Mouse (Mus musculus) midbrain, embryonic 14.5 days (tissue): ENCODE measurements around the gene Tmem259. TPM values are rescaled to one million over a fixed set of nuclear protein-coding genes. Genes with fewer than 3 reads are reported as not detected.

Experiments
- ATAC-seq: fragments of 200-750 bp; cut with Nextera tagmentation; 2 replicates; pipeline ENCODE4 v1.8.0; 2017; ENCODE audit warnings: moderate number of reproducible peaks, moderate library complexity; ENCODE audit not compliant: low FRiP score, low TSS enrichment
- DNase-seq: peaks from one replicate; pipeline ENCODE4 v3.0.0-alpha.2; 2015
- H3K27ac ChIP-seq: fragments of 300-500 bp; sonication (generic); replicated peaks from 2 replicates; pipeline ENCODE4 v1.5.1; 2014; ENCODE audit warnings: mild to moderate bottlenecking, low read depth, low read length, moderate library complexity
- H3K27me3 ChIP-seq: fragments of 300-500 bp; sonication (generic); 2 replicates; pipeline ENCODE4 v1.6.1; 2014; ENCODE audit warnings: low read length, control low read depth, mixed read lengths; ENCODE audit not compliant: control insufficient read depth, insufficient read depth
- H3K36me3 ChIP-seq: fragments of 300-500 bp; sonication (generic); 2 replicates; pipeline ENCODE4 v1.6.1; 2014; ENCODE audit warnings: low read length, control low read depth; ENCODE audit not compliant: control insufficient read depth, insufficient read depth
- H3K4me1 ChIP-seq: fragments of 300-500 bp; sonication (generic); 2 replicates; pipeline ENCODE4 v1.6.1; 2014; ENCODE audit warnings: mild to moderate bottlenecking, antibody characterized with exemption, low read length, control low read depth; ENCODE audit not compliant: control insufficient read depth, insufficient read depth
- H3K4me2 ChIP-seq: fragments of 300-500 bp; sonication (generic); 2 replicates; pipeline ENCODE4 v1.6.1; 2014; ENCODE audit warnings: mild to moderate bottlenecking, low read length, moderate library complexity
- H3K4me3 ChIP-seq: fragments of 300-500 bp; sonication (generic); replicated peaks from 2 replicates; pipeline ENCODE4 v1.5.1; 2014; ENCODE audit warnings: low read depth, low read length
- H3K9ac ChIP-seq: fragments of 300-500 bp; sonication (generic); replicated peaks from 2 replicates; pipeline ENCODE4 v1.6.1; 2014; ENCODE audit warnings: mild to moderate bottlenecking, low read length, moderate library complexity
- H3K9me3 ChIP-seq: fragments of 300-500 bp; sonication (generic); 2 replicates; pipeline ENCODE4 v1.6.1; 2016; ENCODE audit warnings: low read length, control low read depth, mixed read lengths; ENCODE audit not compliant: control insufficient read depth
- WGBS: fragments of 180-500 bp; shearing (Covaris S2); extraction: QIAGEN DNeasy Blood & Tissue Kit; methylation state at CpG from one replicate; pipeline ENCODE4 v1.1.7; 2014; 5-methylcytosine and 5-hydroxymethylcytosine counted together
- polyA plus RNA-seq: library from polyadenylated mRNA; unstranded; fragments of >200 nt; fragmentation: Nextera tagmentation; extraction: Ambion mirVana; gene quantifications from 2 replicates; pipeline ENCODE4 v1.2.1, GENCODE M21; 2014

Tmem259 gene
- polyA plus RNA-seq, 1 experiment from 2014 or later, result 20.7 TPM

DNA sequence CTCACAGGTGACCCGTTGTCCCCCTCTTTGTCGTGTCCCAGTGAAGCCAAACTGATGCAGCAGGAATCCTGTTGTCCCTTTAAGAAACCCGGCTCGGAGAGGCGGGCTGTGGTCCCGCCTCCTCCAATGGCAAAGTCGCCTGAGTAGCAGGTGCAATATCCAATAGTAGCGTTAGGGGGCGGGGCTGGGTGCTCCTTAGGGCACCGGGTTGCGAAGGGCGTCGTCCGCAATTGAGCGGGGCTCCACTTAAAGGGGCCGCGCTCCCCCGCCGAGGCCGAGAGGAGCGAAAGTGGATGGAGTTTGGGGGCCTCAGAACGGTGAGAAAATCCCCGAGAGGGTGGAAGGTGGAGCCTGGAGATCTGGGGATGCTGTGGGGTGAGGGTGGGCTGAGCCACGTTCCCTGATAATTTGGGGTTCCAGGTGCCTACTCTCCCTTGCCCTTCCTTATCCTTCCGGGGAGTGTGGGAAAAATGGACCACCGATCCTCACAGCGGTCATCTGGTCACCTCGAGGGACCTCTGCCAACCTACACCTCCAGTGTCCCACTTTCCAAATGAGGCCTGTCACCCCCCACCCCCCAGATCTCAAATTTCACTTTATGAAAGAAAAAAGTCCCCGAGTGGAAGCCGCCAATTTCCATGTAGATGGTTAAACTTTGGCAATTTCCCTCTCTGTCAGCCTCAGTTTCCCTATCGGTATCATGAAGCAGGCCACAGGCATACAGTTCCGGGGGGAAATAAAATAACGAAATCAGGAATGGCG, 12.3 kb upstream of the Tmem259 start, which contains the start of gene Abca7:
Abca7 (plus strand) TSS at position 223 of the 762 bp plus-strand sequence.
- under 1% methylated on average over 34 of the region's 34 CpGs for WGBS
- peak within 1 kb of the TSS; percentile 39 for H3K4me3 ChIP-seq
- peak within 1 kb of the TSS; percentile 61 for H3K27ac ChIP-seq
- no peaks in the 10 kb centered on the region for H3K36me3 ChIP-seq
- peaks cover 13% of the 10 kb centered on the region; the same call in 1 of the 2 replicates for H3K27me3 ChIP-seq
- H3K9ac ChIP-seq, result peak within 1 kb of the TSS; percentile 47
- peak within 1 kb of the TSS; percentile 71 for H3K4me2 ChIP-seq
- peak; percentile 89 for ATAC-seq
- H3K4me1 ChIP-seq, result peaks cover 12% of the 10 kb centered on the region
- peaks cover 3% of the 10 kb centered on the region; the same call in 1 of the 2 replicates for H3K9me3 ChIP-seq
- DNase-seq, result peak; percentile 99

DNA sequence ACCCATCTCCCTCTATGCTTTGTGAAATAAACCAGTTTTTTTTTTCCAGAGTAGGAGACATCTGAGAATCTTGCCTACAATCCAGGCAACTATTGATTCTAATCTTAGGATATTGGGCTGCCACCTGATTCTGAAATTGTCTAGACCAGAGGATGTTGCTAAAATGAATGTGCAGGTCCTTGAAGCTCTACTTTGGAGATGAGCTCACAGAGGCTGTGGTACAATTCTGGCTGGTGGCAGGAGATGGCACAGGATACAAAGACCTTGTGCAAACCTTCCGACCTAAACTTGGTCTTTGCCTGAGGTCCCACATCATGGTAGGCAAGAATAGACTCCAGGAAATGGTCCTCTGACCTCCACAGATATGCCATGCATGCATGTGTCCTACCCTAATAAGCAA, 11.5 kb upstream of the Tmem259 start:
- WGBS, result 83% methylated on average over 1 of the region's 1 CpGs
- H3K4me1 ChIP-seq, result peaks cover 12% of the 10 kb centered on the region

DNA sequence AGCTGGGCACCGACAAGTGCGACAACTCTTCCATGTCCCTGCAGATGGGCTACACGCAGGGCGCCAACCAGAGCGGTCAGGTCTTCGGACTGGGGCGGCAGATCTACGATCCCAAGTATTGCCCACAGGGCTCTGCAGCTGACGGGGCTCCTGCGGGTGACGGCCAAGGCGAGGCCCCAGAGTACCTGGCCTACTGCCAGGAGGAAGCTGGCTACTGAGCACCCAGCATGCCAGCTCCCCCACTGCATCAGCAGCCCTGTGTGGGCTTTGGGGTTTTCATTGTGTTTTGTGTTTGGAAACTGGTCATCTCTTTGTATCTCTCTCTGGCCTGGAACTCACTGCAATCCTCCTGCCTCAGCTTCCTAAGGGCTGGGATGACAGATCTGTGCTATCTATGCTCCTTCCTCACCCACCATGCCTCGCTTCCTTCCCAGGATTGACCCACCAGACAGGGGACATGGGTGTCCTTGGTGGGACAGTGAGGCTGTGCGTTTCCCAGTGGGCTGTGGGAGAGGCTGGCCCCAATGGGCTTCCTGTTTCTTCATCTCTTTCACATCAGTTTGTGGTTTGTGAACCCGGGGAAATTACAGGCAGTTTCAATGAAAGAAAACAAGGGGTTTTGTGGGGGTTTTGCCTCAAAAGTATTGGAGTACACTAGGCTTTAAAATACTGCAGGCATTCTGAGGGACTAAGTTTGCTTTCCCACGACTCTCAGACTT, 10.4 kb upstream of the Tmem259 start:
- H3K4me3 ChIP-seq, result no peak overlapping the region
- 86% methylated on average over 16 of the region's 16 CpGs for WGBS
- peaks cover 3% of the 10 kb centered on the region; the same call in 1 of the 2 replicates for H3K9me3 ChIP-seq
- peaks cover 20% of the 10 kb centered on the region for H3K27me3 ChIP-seq
- no peak overlapping the region for H3K27ac ChIP-seq
- H3K9ac ChIP-seq, result no peak overlapping the region
- H3K4me2 ChIP-seq, result no peak overlapping the region
- no peak for ATAC-seq
- peaks cover 12% of the 10 kb centered on the region for H3K4me1 ChIP-seq
- no peak for DNase-seq
- no peaks in the 10 kb centered on the region for H3K36me3 ChIP-seq

More for the DNA sequence above, 11.5 kb upstream of the Tmem259 start:
- Histone ChIP-seq H3K36me3 (no peaks in the 10 kb centered on the region), H3K4me2 (peak overlapping the region; percentile 16; the same call in 1 of the 2 replicates), H3K9me3 (peaks cover 3% of the 10 kb centered on the region; the same call in 1 of the 2 replicates), H3K4me3 (no peak overlapping the region), H3K27me3 (peaks cover 17% of the 10 kb centered on the region), H3K27ac (peak overlapping the region; percentile 8; the same call in 1 of the 2 replicates), H3K9ac (no peak overlapping the region)
- DNase-seq, result no peak
- no peak for ATAC-seq

DNA sequence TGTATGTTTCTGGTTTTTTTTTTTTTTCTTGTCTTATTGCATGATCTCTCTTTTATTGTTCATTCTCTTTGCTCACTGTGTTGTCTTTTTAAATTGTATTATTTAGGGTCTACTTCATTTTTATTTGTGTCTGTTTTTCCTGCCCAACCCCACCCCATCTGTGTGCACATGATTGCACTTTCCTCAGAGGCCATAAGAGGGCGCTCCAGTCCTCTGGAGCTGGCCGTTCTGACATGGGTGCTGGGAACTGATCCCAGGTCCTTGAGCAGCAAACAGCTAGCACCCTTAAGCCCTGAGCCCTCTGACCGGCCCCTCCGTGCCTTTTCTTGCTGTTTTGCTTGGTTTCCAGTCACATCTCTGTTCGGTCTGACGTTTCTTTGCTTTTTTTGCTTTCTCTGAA, 7.4 kb upstream of the Tmem259 start:
- DNase-seq (no peak), ATAC-seq (no peak)
- H3K4me2 ChIP-seq, result no peak overlapping the region
- H3K4me1 ChIP-seq, result no peaks in the 10 kb centered on the region; the same call in 1 of the 2 replicates
- peaks cover 38% of the 10 kb centered on the region for H3K27me3 ChIP-seq
- H3K9ac ChIP-seq, result no peak overlapping the region
- no peaks in the 10 kb centered on the region for H3K36me3 ChIP-seq
- H3K9me3 ChIP-seq, result peaks cover 3% of the 10 kb centered on the region; the same call in 1 of the 2 replicates
- no peak overlapping the region for H3K27ac ChIP-seq
- 85% methylated on average over 6 of the region's 6 CpGs for WGBS
- no peak overlapping the region for H3K4me3 ChIP-seq

DNA sequence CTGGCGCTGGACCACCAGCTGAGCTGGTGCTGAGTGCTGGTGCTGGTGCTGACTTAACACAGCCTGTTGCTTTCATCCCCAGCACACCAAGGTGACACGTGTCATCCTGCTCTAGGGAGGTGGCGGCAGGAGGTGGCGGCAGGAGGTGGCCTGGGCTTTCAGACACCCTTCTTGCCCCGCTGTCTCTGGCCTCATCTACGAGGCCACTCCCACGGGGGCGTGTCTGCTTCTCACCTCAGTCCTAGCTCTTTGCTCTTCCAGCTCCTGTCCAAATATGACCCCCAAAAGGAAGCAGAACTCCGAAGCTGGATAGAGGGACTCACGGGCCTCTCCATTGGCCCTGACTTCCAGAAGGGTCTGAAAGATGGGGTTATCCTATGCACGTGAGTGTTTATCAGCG, 7.0 kb upstream of the Tmem259 start:
- H3K9me3 ChIP-seq, result peaks cover 3% of the 10 kb centered on the region; the same call in 1 of the 2 replicates
- H3K4me2 ChIP-seq, result no peak overlapping the region
- DNase-seq (no peak), ATAC-seq (no peak)
- H3K9ac ChIP-seq, result no peak overlapping the region
- H3K36me3 ChIP-seq, result no peaks in the 10 kb centered on the region
- no peak overlapping the region for H3K4me3 ChIP-seq
- WGBS, result 54% methylated on average over 12 of the region's 12 CpGs
- peaks cover 3% of the 10 kb centered on the region; the same call in 1 of the 2 replicates for H3K4me1 ChIP-seq
- H3K27ac ChIP-seq, result no peak overlapping the region
- H3K27me3 ChIP-seq, result peaks cover 38% of the 10 kb centered on the region

DNA sequence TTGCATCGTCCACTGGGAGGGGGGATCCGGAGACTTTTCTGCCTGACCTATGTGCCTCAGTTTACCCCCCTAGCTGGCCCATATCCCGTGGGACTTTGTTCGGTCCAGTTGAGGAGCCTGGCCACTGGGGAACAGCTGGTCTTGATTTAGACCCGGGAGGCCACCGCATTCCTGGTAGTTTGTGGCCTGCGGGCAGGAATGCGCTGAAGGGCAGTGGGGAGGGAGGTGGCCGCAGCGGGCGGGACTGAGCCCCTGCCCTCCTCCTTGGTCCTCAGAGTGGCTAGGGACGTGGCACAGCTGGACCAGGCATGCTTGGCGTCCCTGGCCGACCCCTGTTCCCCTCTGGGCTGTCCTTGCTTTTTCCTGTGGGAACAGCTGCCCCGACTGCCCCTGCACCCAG, 5.7 kb upstream of the Tmem259 start:
- Histone ChIP-seq H3K27ac (no peak overlapping the region), H3K4me1 (peaks cover 5% of the 10 kb centered on the region; the same call in 1 of the 2 replicates), H3K36me3 (no peaks in the 10 kb centered on the region), H3K9ac (no peak overlapping the region), H3K9me3 (peaks cover 3% of the 10 kb centered on the region; the same call in 1 of the 2 replicates), H3K4me2 (no peak overlapping the region), H3K4me3 (no peak overlapping the region), H3K27me3 (peaks cover 38% of the 10 kb centered on the region)
- 16% methylated on average over 14 of the region's 15 CpGs for WGBS
- no peak for DNase-seq
- ATAC-seq, result no peak

DNA sequence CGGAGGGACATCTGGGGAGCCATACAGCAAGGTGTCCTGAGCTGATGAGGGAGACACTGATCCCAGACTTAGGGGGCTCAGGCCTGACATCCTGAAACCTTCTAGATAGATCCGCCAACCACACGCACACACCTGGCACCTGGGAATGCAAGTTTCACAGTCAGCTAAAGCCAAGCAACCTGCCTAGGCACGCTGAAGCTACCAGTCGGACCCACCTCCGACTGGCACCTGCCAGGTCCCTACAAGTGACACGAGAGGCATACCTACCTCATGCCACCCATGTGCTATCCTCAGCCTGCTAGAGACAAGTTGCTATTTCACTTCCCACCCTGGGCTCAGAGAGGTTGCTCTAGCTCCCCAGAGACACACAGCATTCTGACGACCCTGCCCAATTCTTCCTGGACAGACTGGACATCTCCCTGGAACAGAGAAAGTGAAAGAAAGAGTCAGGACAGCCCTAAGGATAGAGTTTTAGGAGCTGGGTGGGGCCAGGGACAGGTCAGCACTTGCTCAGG, 5.2 kb upstream of the Tmem259 start:
- peaks cover 3% of the 10 kb centered on the region; the same call in 1 of the 2 replicates for H3K9me3 ChIP-seq
- no peak overlapping the region for H3K27ac ChIP-seq
- ATAC-seq (no peak), DNase-seq (no peak)
- H3K4me2 ChIP-seq, result peak overlapping the region; percentile 46
- H3K9ac ChIP-seq, result no peak overlapping the region
- peaks cover 38% of the 10 kb centered on the region for H3K27me3 ChIP-seq
- H3K4me3 ChIP-seq, result peak overlapping the region; percentile 32
- H3K4me1 ChIP-seq, result peaks cover 5% of the 10 kb centered on the region; the same call in 1 of the 2 replicates
- 39% methylated on average over 8 of the region's 8 CpGs for WGBS
- H3K36me3 ChIP-seq, result no peaks in the 10 kb centered on the region

DNA sequence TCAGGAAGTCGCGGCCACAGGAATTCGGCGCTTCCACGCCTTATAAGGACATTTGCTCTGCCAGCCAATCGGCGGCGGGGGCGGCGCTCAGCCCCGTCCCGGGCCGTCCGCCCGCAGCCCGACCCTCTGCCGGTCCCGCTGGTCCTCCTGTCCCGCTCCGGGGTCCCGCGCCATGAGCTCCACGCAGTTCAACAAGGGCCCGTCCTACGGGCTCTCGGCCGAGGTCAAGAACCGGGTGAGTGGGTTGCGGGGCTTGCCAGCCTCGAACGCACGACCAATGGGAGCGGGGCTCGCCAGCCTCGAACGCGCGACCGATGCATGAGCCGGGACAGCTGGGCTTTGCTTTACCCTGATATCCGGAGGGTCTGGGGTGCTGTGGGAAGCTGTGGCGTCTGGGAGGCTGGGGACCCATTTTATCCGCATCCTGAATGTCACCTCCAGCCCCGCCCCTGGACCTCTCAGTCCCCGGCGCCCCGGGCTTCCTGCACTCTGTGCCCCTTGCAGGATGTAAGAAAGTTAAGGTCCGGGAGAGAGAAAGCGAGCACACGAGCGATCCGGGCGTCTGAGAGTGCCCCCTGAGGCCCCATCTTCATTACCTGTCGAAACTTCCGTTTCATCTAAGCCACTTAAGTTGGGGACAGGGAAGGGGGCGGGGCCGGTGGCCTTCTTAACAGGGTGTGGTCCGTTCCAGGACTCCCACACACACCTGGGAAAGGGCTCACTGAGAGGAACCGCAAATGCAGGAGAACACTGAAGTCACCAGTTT, 4.6 kb upstream of the Tmem259 start, which contains the start of gene Cnn2:
Cnn2 (plus strand) TSS at position 79 of the 766 bp plus-strand sequence.
- peaks cover 38% of the 10 kb centered on the region for H3K27me3 ChIP-seq
- peak within 1 kb of the TSS; percentile 32 for H3K4me3 ChIP-seq
- ATAC-seq, result no peak
- H3K36me3 ChIP-seq, result no peaks in the 10 kb centered on the region
- H3K9ac ChIP-seq, result no peak within 1 kb of the TSS; the same call in 1 of the 2 replicates
- H3K4me1 ChIP-seq, result peaks cover 5% of the 10 kb centered on the region; the same call in 1 of the 2 replicates
- peak within 1 kb of the TSS; percentile 46 for H3K4me2 ChIP-seq
- no peak for DNase-seq
- no peak within 1 kb of the TSS for H3K27ac ChIP-seq
- H3K9me3 ChIP-seq, result peaks cover 3% of the 10 kb centered on the region; the same call in 1 of the 2 replicates
- WGBS, result 1% methylated on average over 59 of the region's 59 CpGs
